Mouse (Mus musculus): Measurements from ENCODE around the gene Farsb. TPM values are rescaled to one million over a fixed set of nuclear protein-coding genes. Genes with fewer than 3 reads are reported as not detected.

The Farsb gene
- total and polyA plus RNA-seq, 3 experiments = 119 to 154 (median 122) TPM

DNA sequence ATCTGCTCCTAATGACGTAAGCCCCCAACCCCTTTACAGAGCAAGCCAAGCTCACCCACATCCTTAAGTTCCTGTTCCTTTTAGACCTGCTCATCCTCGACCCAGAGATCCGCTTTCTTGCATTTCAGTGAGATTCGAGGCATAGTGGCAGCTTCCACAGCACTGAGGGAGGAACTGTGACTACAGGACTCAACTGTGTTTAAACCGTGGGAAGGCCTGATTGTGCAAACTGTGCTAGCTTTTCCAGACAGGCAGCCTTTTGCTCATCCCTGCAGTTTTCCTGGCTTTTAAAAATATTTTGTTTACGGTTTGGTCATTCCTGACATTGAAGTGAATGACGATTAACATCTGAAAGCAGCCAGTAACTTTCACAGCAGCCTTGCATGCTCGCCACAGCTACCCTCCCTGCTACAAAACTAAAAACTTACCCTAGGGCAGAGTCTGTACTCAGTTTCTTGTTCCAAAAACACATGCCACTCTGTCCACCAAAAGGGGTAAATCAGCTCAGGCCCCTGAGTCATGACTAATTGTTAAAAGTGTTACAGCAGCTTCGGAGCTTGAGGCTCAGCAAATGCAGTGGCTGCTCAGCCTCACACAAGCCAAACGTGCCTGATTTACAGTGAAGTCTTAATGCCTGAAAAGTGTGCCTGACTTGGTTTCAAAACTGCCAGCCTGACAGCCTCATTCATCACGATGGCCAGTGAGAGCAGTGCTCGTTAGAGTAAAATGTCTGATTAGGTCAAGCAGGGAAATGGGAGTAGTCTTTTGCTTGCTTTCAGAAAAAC is 37.4 kb downstream of the Farsb start:
- Histone ChIP-seq H3K36me3 (ENCODE audit: control insufficient read depth in 1 of 2, insufficient read depth in 2 of 2, low read length in 2 of 2) (peaks cover 0 to 36% of the 10 kb centered on the region in 2 experiments; a peak in 2 of 4 replicates), H3K4me1 (ENCODE audit: control insufficient read depth in 1 of 2, insufficient read depth in 2 of 2, low read length in 2 of 2) (no peaks in the 10 kb centered on the region), H3K27me3 (ENCODE audit: control insufficient read depth in 1 of 2, insufficient read depth in 2 of 2, low read length in 2 of 2) (no peaks in the 10 kb centered on the region), H3K9ac (ENCODE audit: control insufficient read depth, low read depth, low read length, poor library complexity, severe bottlenecking) (no peak overlapping the region), H3K9me3 (replicated peaks; ENCODE audit: insufficient read depth, low read length) (no peaks in the 10 kb centered on the region), H3K27ac (ENCODE audit: control insufficient read depth, low read depth, low read length) (no peak overlapping the region), H3K79me2 (ENCODE audit: control insufficient read depth, insufficient read depth, low read length, poor library complexity) (no peaks in the 10 kb centered on the region), H3K4me3 (ENCODE audit: control insufficient read depth in 1 of 2, insufficient read depth in 1 of 2, low read depth in 2 of 2, low read length in 2 of 2) (no peak overlapping the region)
- TF ChIP-seq TCF12 (IDR thresholded peaks at IDR 0.05; ENCODE audit: low read depth, low read length) (no peak), ZKSCAN1 (IDR thresholded peaks at IDR 0.05; ENCODE audit: low read depth, low read length) (no peak), MYC (IDR thresholded peaks at IDR 0.05; ENCODE audit: low read depth, low read length) (no peak), POLR2A (IDR thresholded peaks at IDR 0.05; ENCODE audit: control insufficient read depth in 1 of 2, insufficient read depth in 1 of 2, low read depth in 1 of 2, low read length in 2 of 2, poor library complexity in 1 of 2) (no peak), MAZ (IDR thresholded peaks at IDR 0.05; ENCODE audit: low read depth, low read length) (no peak), POLR2AphosphoS5 (IDR thresholded peaks at IDR 0.05; ENCODE audit: borderline replicate concordance, low read depth, low read length) (no peak)
- DNase-seq (ENCODE audit: low read depth, low spot score) = no peak

- TF ChIP-seq NELFE (IDR thresholded peaks at IDR 0.05; ENCODE audit: low read depth, low read length) (no peak), POLR2A (IDR thresholded peaks at IDR 0.05; ENCODE audit: control insufficient read depth in 1 of 2, insufficient read depth in 1 of 2, low read depth in 1 of 2, low read length in 2 of 2, poor library complexity in 1 of 2) (no peak), USF1 (IDR thresholded peaks at IDR 0.05; ENCODE audit: low read depth, low read length) (no peak), ZKSCAN1 (IDR thresholded peaks at IDR 0.05; ENCODE audit: low read depth, low read length) (no peak), UBTF (IDR thresholded peaks at IDR 0.05; ENCODE audit: borderline replicate concordance, insufficient read depth, low read depth, low read length) (no peak), SMC3 (IDR thresholded peaks at IDR 0.05; ENCODE audit: low read depth, low read length) (no peak), NRF1 (IDR thresholded peaks at IDR 0.05; ENCODE audit: insufficient read depth, low read depth, low read length, poor library complexity, severe bottlenecking) (no peak), ZC3H11A (IDR thresholded peaks at IDR 0.05; ENCODE audit: low read depth, low read length) (no peak), MEF2A (IDR thresholded peaks at IDR 0.05; ENCODE audit: extremely low read depth, insufficient replicate concordance, low read depth, low read length, poor library complexity, severe bottlenecking) (no peak), MYC (IDR thresholded peaks at IDR 0.05; ENCODE audit: low read depth, low read length) (no peak), SIN3A (IDR thresholded peaks at IDR 0.05; ENCODE audit: low read length) (no peak), BHLHE40 (IDR thresholded peaks at IDR 0.05; ENCODE audit: borderline replicate concordance, low read depth, low read length) (no peak)
- H3K27ac ChIP-seq (ENCODE audit: control insufficient read depth, low read depth, low read length) = no peak overlapping the region
- H3K4me1 ChIP-seq (ENCODE audit: control insufficient read depth in 1 of 2, insufficient read depth in 2 of 2, low read length in 2 of 2) = no peaks in the 10 kb centered on the region
- peaks cover 0 to 31% of the 10 kb centered on the region in 2 experiments; a peak in 2 of 4 replicates for H3K36me3 ChIP-seq (ENCODE audit: control insufficient read depth in 1 of 2, insufficient read depth in 2 of 2, low read length in 2 of 2)
- no peaks in the 10 kb centered on the region for H3K27me3 ChIP-seq (ENCODE audit: control insufficient read depth in 1 of 2, insufficient read depth in 2 of 2, low read length in 2 of 2)
- no peak for DNase-seq (ENCODE audit: low read depth, low spot score)
- no peak overlapping the region for H3K4me3 ChIP-seq (ENCODE audit: control insufficient read depth in 1 of 2, insufficient read depth in 1 of 2, low read depth in 2 of 2, low read length in 2 of 2)
- H3K9me3 ChIP-seq (replicated peaks; ENCODE audit: insufficient read depth, low read length) = no peaks in the 10 kb centered on the region
- no peaks in the 10 kb centered on the region for H3K79me2 ChIP-seq (ENCODE audit: control insufficient read depth, insufficient read depth, low read length, poor library complexity)
- H3K9ac ChIP-seq (ENCODE audit: control insufficient read depth, low read depth, low read length, poor library complexity, severe bottlenecking) = no peak overlapping the region
Observed at GRCm38 (mm10) chr1:78448091-78448490, 40.6 kb downstream of the Farsb start.
